Mouse (Mus musculus) macrophage (primary cell): Measurements from ENCODE around the gene Clca2. TPM values are rescaled to one million over a fixed set of nuclear protein-coding genes. Genes with fewer than 3 reads are reported as not detected.
"Not testable (repeated sequence)": the region's sequence is repeated elsewhere in the genome, so short reads cannot be mapped to it uniquely, and the experiment has no call there.

Experiments used
- H3K27ac ChIP-seq: fragments of 350-480 bp; formaldehyde crosslinking; 2 replicates; pipeline ENCODE4 v1.9.0; 2021
- H3K36me3 ChIP-seq: fragments of 350-480 bp; formaldehyde crosslinking; 2 replicates; pipeline ENCODE4 v1.9.0; 2021; ENCODE audit errors: inconsistent target
- H3K4me3 ChIP-seq: fragments of 350-480 bp; formaldehyde crosslinking; 2 replicates; pipeline ENCODE4 v1.9.0; 2021; ENCODE audit errors: inconsistent target
- H3K79me2 ChIP-seq: fragments of 350-480 bp; formaldehyde crosslinking; 2 replicates; pipeline ENCODE4 v1.9.0; 2021; ENCODE audit errors: inconsistent target
- WGBS: methylation state at CpG from one replicate; pipeline ENCODE4 v1.1.7; 2026; ENCODE audit warnings: inconsistent platforms; ENCODE audit not compliant: missing documents; 5-methylcytosine and 5-hydroxymethylcytosine counted together
- polyA plus RNA-seq: library from polyadenylated mRNA; stranded (reverse); fragments of 250-400 nt; gene quantifications from 3 replicates; pipeline ENCODE4 v1.2.4, GENCODE M21; 2018; ENCODE audit warnings: inconsistent platforms

Gene Clca2
- polyA plus RNA-seq, 1 experiment from 2014 or later, result not detected

GRCm38 (mm10) chr3:145105773-145106504 lies 6.7 kb upstream of the Clca2 start:
- Histone ChIP-seq H3K36me3 (no peaks in the 10 kb centered on the region), H3K27ac (peak overlapping the region; percentile 74), H3K4me3 (no peak overlapping the region), H3K79me2 (no peaks in the 10 kb centered on the region)
- WGBS, result 65% methylated on average over 2 of the region's 5 CpGs

GRCm38 (mm10) chr3:145105076-145105772 lies 6.0 kb upstream of the Clca2 start:
- H3K79me2 ChIP-seq, result no peaks in the 10 kb centered on the region
- no peak overlapping the region for H3K4me3 ChIP-seq
- peak overlapping the region; percentile 74 for H3K27ac ChIP-seq
- H3K36me3 ChIP-seq, result no peaks in the 10 kb centered on the region
- 32% methylated on average over 5 of the region's 5 CpGs for WGBS

- Histone ChIP-seq H3K4me3 (no peak overlapping the region), H3K27ac (peak overlapping the region; percentile 74; the same call in 1 of the 2 replicates), H3K36me3 (no peaks in the 10 kb centered on the region), H3K79me2 (no peaks in the 10 kb centered on the region)
- WGBS, result 65% methylated on average over 5 of the region's 5 CpGs
These were observed 4.5 kb upstream of the Clca2 start for GRCm38 (mm10) chr3:145103770-145104169.

- no peaks in the 10 kb centered on the region for H3K36me3 ChIP-seq
- no peak overlapping the region for H3K4me3 ChIP-seq
- no peaks in the 10 kb centered on the region for H3K79me2 ChIP-seq
- WGBS, result 100% methylated on average over 2 of the region's 2 CpGs
- H3K27ac ChIP-seq, result no peak overlapping the region
These were observed 4.1 kb upstream of the Clca2 start for GRCm38 (mm10) chr3:145103321-145103720.

- no peak overlapping the region for H3K4me3 ChIP-seq
- no peak overlapping the region for H3K27ac ChIP-seq
- H3K36me3 ChIP-seq, result no peaks in the 10 kb centered on the region
- 73% methylated on average over 9 of the region's 9 CpGs for WGBS
- H3K79me2 ChIP-seq, result no peaks in the 10 kb centered on the region
These were observed 2.8 kb upstream of the Clca2 start for GRCm38 (mm10) chr3:145101891-145102555.

GRCm38 (mm10) chr3:145087857-145088598 lies 11.2 kb downstream of the Clca2 start:
- no peak overlapping the region for H3K4me3 ChIP-seq
- no peaks in the 10 kb centered on the region for H3K79me2 ChIP-seq
- 79% methylated on average over 8 of the region's 8 CpGs for WGBS
- H3K27ac ChIP-seq, result no peak overlapping the region
- no peaks in the 10 kb centered on the region for H3K36me3 ChIP-seq

GRCm38 (mm10) chr3:145086180-145086579 lies 13.1 kb downstream of the Clca2 start:
- H3K36me3 ChIP-seq, result no peaks in the 10 kb centered on the region
- H3K27ac ChIP-seq, result no peak overlapping the region
- H3K4me3 ChIP-seq, result no peak overlapping the region
- 93% methylated on average over 14 of the region's 14 CpGs for WGBS
- H3K79me2 ChIP-seq, result no peaks in the 10 kb centered on the region

- H3K27ac ChIP-seq, result no peak overlapping the region
- no peak overlapping the region for H3K4me3 ChIP-seq
- H3K36me3 ChIP-seq, result no peaks in the 10 kb centered on the region
- WGBS, result 62% methylated on average over 1 of the region's 1 CpGs
- H3K79me2 ChIP-seq, result no peaks in the 10 kb centered on the region
These were observed 16.2 kb downstream of the Clca2 start for GRCm38 (mm10) chr3:145083081-145083480.

GRCm38 (mm10) chr3:145080904-145081303 lies 18.3 kb downstream of the Clca2 start:
- no peak overlapping the region for H3K27ac ChIP-seq
- no peaks in the 10 kb centered on the region for H3K36me3 ChIP-seq
- 82% methylated on average over 8 of the region's 8 CpGs for WGBS
- no peak overlapping the region for H3K4me3 ChIP-seq
- H3K79me2 ChIP-seq, result no peaks in the 10 kb centered on the region

- Histone ChIP-seq H3K36me3 (no peaks in the 10 kb centered on the region), H3K27ac (no peak overlapping the region), H3K4me3 (no peak overlapping the region), H3K79me2 (no peaks in the 10 kb centered on the region)
- 83% methylated on average over 5 of the region's 6 CpGs for whole genome bisulfite sequencing
These were observed 20.8 kb downstream of the Clca2 start for GRCm38 (mm10) chr3:145078405-145078804.

GRCm38 (mm10) chr3:145072339-145072738 lies 26.9 kb downstream of the Clca2 start:
- Histone ChIP-seq H3K36me3 (no peaks in the 10 kb centered on the region), H3K79me2 (no peaks in the 10 kb centered on the region), H3K27ac (no peak overlapping the region), H3K4me3 (no peak overlapping the region)
- 93% methylated on average over 3 of the region's 3 CpGs for WGBS

GRCm38 (mm10) chr3:145068964-145069363 lies 30.3 kb downstream of the Clca2 start:
- 85% methylated on average over 4 of the region's 4 CpGs for WGBS
- no peak overlapping the region for H3K4me3 ChIP-seq
- H3K36me3 ChIP-seq, result no peaks in the 10 kb centered on the region
- no peaks in the 10 kb centered on the region for H3K79me2 ChIP-seq
- H3K27ac ChIP-seq, result no peak overlapping the region

GRCm38 (mm10) chr3:145055138-145055537 lies 44.1 kb downstream of the Clca2 start:
- H3K79me2 ChIP-seq, H3K27ac ChIP-seq, H3K4me3 ChIP-seq, H3K36me3 ChIP-seq: not testable (repeated sequence)
- WGBS, result 94% methylated on average over 3 of the region's 3 CpGs

GRCm38 (mm10) chr3:145049820-145050219 lies 49.4 kb downstream of the Clca2 start:
- Histone ChIP-seq H3K27ac (no peak overlapping the region), H3K36me3 (no peaks in the 10 kb centered on the region), H3K79me2 (no peaks in the 10 kb centered on the region), H3K4me3 (no peak overlapping the region)
- 4% methylated on average over 3 of the region's 3 CpGs for WGBS
